Mouse (Mus musculus): ENCODE data around the gene D630003M21Rik. TPM values are rescaled to one million over a fixed set of nuclear protein-coding genes. Genes with fewer than 3 reads are reported as not detected.

The D630003M21Rik gene
- polyA plus RNA-seq, 1 experiment from 2014 or later: 3.3 TPM

DNA sequence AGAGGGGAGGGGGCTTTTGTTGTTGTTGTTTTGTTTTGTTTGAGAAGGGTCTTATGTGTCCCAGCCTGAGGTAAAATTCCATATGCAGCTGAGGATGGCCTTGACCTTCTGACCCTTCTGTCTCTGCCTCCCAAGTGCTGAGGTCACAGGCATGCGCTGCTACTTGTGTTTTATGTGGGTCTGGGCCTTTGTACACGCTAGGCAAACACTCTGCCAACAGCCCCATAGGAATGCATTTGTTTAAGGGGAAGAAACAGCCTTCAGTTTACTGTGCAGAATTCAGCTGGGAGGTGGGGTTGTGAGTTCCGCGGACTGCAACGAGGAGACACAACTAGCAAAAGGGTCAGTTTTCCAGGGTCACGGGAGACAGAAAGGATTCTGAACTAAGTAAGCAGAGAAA lies 1.6 kb upstream of the D630003M21Rik start:
- Histone ChIP-seq H3K4me1 (peaks cover 20% of the 10 kb centered on the region), H3K9me3 (replicated peaks) (no peaks in the 10 kb centered on the region), H3K27me3 (ENCODE audit: low read depth, poor library complexity, severe bottlenecking) (peaks cover 27% of the 10 kb centered on the region), H3K4me3 (no peak overlapping the region), H3K27ac (no peak overlapping the region), H3K36me3 (no peaks in the 10 kb centered on the region)
- WGBS: 69% methylated on average over 6 of the region's 6 CpGs
- no peak for DNase-seq (ENCODE audit: low spot score)

DNA sequence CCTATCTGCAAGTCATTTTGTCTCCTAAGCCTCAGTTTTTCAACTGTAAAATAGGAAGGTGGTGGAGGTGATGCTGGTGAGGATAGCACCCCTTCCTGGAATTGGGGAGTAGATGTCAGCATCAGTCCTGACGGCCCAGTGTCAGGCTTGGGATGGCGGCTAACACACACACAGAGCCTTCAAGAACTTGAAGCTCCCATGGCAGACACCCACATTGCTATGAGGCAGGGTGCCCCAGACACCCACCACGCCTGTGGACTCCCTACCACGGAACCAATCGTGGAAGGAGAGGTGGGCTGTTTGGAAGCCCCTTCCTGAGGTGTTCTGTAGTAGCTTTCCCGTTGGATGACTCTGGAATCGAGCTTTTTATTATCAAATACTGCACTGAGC lies 476 bp upstream of the D630003M21Rik start:
- Histone ChIP-seq H3K27me3 (ENCODE audit: low read depth, poor library complexity, severe bottlenecking) (peaks cover 27% of the 10 kb centered on the region), H3K27ac (peak overlapping the region; percentile 83), H3K9me3 (replicated peaks) (no peaks in the 10 kb centered on the region), H3K36me3 (no peaks in the 10 kb centered on the region), H3K4me3 (peak overlapping the region; percentile 66), H3K4me1 (peaks cover 20% of the 10 kb centered on the region)
- no peak for DNase-seq (ENCODE audit: low spot score)
- 32% methylated on average over 7 of the region's 7 CpGs for WGBS

DNA sequence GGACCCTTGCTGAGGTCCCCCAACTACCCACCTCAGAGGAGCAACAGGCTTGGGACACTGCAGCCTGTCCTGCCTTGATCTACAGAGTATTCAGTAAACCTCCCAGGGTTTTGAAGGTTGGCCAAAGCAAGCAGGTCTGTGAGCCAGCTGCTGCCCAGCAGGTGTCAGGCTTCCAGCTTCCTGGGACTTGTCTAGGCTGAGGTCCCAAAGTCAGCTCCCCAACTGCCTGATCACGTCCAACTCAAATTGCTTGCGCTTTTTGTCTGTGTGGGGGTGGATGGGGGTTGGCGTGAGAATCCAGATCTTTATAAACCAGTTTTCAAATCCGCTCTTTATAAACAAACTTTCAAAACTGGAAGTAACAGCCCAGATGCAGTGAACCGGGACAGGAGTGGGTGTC lies 3.7 kb downstream of the D630003M21Rik start:
- Histone ChIP-seq H3K27me3 (ENCODE audit: low read depth, poor library complexity, severe bottlenecking) (peaks cover 23% of the 10 kb centered on the region), H3K27ac (no peak overlapping the region), H3K36me3 (no peaks in the 10 kb centered on the region), H3K4me3 (no peak overlapping the region), H3K4me1 (peaks cover 15% of the 10 kb centered on the region), H3K9me3 (replicated peaks) (no peaks in the 10 kb centered on the region)
- WGBS: 76% methylated on average over 5 of the region's 5 CpGs
- DNase-seq (ENCODE audit: low spot score): no peak

DNA sequence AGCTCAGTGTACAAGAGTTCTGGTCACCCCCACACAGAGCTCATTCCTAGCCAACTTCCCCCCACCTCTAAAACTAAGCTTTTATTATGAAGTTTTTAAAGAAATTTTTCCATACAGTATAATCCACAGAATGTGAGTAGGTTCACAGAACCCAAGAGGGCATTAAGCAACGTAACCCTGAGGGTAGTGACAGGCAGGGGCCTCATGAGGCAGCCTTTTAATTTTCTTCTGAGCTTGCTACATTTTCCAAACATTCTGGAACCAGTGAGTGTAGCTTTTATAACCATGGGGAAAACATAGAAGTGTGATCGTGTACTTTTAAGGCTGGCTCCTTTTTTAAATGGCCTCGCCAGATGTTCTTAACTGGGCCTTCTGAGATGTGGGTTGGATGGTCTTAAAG lies 5.5 kb downstream of the D630003M21Rik start:
- Histone ChIP-seq H3K27ac (no peak overlapping the region), H3K4me3 (no peak overlapping the region), H3K27me3 (ENCODE audit: low read depth, poor library complexity, severe bottlenecking) (peaks cover 11% of the 10 kb centered on the region; the same call in 1 of the 2 replicates), H3K4me1 (peaks cover 3% of the 10 kb centered on the region; the same call in 1 of the 2 replicates), H3K9me3 (replicated peaks) (no peaks in the 10 kb centered on the region), H3K36me3 (no peaks in the 10 kb centered on the region)
- no peak for DNase-seq (ENCODE audit: low spot score)
- 87% methylated on average over 3 of the region's 3 CpGs for WGBS

DNA sequence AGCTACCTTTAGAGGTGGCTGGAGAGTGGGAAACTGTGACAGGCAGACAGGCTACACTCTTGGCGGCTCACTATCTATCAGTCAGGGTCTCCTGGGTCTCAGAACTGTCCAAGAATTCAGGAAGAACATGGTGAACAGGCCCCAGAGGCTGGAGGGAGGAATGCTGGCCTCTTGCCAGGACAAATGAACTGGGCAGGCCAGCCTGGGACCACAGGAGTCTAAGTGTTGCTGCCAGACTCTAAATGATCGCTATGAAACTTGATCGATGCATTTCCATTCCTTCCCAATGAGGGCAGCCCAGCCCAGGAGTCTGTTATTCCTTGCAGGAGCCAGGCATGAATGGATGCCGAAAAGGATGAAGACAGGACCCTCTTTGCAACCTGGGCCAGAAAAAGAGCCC lies 6.4 kb downstream of the D630003M21Rik start:
- DNase-seq (ENCODE audit: low spot score): no peak
- Histone ChIP-seq H3K4me3 (no peak overlapping the region), H3K4me1 (0 out of 2 replicates have a peak, but pooled peaks cover 3% of the 10 kb centered on the region), H3K27ac (no peak overlapping the region), H3K9me3 (replicated peaks) (no peaks in the 10 kb centered on the region), H3K36me3 (no peaks in the 10 kb centered on the region), H3K27me3 (ENCODE audit: low read depth, poor library complexity, severe bottlenecking) (peaks cover 11% of the 10 kb centered on the region; the same call in 1 of the 2 replicates)
- WGBS: 83% methylated on average over 4 of the region's 4 CpGs

DNA sequence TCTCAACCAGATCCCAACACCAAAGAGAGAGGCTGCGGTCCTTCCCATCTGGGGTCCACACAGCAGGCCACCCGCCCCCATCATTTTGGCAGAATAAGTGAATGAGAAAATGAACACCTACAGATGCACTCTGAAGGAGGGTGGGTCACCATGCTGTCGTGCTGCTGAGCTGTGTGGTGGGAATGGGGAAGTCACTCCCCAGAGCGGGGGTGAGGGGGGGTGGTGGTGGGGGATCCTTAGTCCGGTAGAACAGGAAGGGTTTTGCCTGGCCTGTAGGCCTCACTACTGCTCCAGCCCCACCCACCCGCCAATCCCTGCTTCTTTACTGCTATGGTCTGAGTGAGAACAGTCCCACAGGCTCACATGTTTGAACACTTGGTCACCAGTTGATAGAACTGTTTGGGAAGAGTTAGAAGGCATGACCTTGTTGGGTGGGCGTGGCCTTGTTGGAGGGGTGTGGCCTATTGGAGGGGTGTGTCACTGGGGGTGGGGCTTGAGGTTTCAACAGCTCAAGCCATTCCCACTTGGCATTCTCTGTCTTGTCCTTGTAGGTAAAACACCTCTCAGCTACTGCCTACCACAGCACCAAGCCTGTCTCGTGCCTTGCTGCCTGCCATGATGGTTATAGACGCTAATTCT lies 7.5 kb downstream of the D630003M21Rik start:
- no peaks in the 10 kb centered on the region for H3K9me3 ChIP-seq (replicated peaks)
- H3K4me1 ChIP-seq: 0 out of 2 replicates have a peak, but pooled peaks cover 3% of the 10 kb centered on the region
- H3K36me3 ChIP-seq: no peaks in the 10 kb centered on the region
- H3K4me3 ChIP-seq: no peak overlapping the region
- no peak for DNase-seq (ENCODE audit: low spot score)
- WGBS: 87% methylated on average over 9 of the region's 9 CpGs
- H3K27ac ChIP-seq: no peak overlapping the region
- H3K27me3 ChIP-seq (ENCODE audit: low read depth, poor library complexity, severe bottlenecking): peaks cover 3% of the 10 kb centered on the region; the same call in 1 of the 2 replicates

DNA sequence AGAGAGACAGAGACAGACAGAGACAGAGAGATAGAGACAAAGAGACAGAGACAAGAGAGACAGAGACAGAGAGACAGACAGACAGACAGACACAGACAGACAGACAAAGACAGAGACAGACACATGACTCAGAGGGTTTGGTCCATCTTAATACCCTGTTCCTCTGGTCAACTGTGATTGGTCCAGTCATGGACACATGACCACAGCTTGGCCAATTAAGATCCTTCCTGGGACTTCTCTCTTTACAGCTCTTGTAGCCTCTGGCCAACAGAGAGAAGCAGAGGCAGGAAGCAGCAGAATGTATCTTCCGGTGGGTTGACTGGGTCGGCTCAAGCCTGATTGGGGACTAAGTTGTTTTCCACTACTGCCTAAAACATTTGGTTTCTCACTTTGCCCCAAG lies 9.5 kb downstream of the D630003M21Rik start:
- no peak overlapping the region for H3K4me3 ChIP-seq
- H3K27ac ChIP-seq: no peak overlapping the region
- DNase-seq (ENCODE audit: low spot score): no peak
- H3K4me1 ChIP-seq: 0 out of 2 replicates have a peak, but pooled peaks cover 3% of the 10 kb centered on the region
- H3K9me3 ChIP-seq (replicated peaks): no peaks in the 10 kb centered on the region
- no peaks in the 10 kb centered on the region for H3K36me3 ChIP-seq
- H3K27me3 ChIP-seq (ENCODE audit: low read depth, poor library complexity, severe bottlenecking): no peaks in the 10 kb centered on the region
- 96% methylated on average over 2 of the region's 2 CpGs for WGBS

DNA sequence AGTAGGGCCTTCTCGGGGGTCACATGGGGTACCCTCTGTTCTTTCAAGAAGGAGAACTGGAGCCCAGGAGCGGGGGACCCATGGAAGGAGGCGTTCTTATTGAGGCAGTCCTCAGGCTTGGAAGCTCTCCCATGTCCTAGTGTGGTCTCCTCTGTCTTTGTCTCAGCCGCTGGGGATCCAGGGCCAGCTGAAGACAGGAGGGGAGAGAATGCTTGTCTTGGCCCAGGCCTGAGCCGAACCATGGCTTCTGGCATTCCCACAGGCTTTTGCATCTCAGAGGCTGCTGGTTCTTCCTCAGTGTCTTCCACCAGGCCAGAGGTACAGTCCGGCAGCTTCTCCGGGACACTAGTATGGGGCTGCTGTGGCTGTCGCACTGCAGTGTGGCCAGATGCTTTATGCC lies 12.5 kb downstream of the D630003M21Rik start:
- H3K4me3 ChIP-seq: no peak overlapping the region
- WGBS: 93% methylated on average over 8 of the region's 8 CpGs
- H3K27ac ChIP-seq: no peak overlapping the region
- no peaks in the 10 kb centered on the region for H3K27me3 ChIP-seq (ENCODE audit: low read depth, poor library complexity, severe bottlenecking)
- no peaks in the 10 kb centered on the region for H3K36me3 ChIP-seq
- H3K9me3 ChIP-seq (replicated peaks): no peaks in the 10 kb centered on the region
- no peak for DNase-seq (ENCODE audit: low spot score)
- H3K4me1 ChIP-seq: peaks cover 5% of the 10 kb centered on the region

DNA sequence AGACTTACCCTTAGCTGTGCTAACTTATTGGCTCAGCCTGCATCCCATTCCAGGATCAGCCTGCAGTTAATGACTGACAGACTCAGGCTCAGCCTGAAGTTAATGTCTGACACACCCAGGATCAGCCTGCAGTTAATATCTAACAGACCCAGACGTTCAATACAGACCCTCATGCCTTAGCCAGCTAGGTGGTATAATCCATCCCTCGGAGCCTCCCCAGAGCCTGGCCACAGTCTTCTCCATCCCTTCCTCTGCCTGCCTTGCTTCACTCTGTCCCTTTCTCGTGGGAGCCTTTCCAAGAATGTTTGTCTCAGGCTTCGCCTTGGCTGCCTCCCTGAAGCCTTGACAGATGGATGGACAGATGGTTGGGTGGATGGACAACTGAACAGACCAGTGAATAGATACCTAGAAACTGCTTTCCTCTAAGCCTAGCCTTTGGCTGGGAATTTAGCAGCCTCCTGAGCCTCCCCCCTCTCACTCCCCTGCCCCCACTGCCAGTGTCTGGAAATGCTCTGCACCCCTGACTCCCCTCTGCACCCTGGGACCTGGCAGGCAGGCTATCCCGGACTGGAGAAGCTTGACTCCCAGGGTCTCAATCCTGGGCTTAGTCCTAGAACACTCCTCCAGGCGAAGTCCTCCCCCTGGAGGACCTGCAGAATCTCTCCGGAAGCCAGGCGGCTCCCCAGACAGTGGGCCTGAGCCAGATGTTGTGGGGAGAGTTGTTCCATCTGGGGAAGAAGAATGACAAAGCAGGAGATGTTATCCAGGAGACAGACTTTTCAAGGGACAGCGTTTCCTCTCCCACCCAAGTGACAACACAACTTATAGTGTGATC lies 13.5 kb downstream of the D630003M21Rik start:
- no peak for DNase-seq (ENCODE audit: low spot score)
- WGBS: 68% methylated on average over 9 of the region's 9 CpGs
- Histone ChIP-seq H3K27me3 (ENCODE audit: low read depth, poor library complexity, severe bottlenecking) (no peaks in the 10 kb centered on the region), H3K36me3 (no peaks in the 10 kb centered on the region), H3K27ac (no peak overlapping the region), H3K9me3 (replicated peaks) (no peaks in the 10 kb centered on the region), H3K4me3 (no peak overlapping the region), H3K4me1 (peaks cover 12% of the 10 kb centered on the region)

DNA sequence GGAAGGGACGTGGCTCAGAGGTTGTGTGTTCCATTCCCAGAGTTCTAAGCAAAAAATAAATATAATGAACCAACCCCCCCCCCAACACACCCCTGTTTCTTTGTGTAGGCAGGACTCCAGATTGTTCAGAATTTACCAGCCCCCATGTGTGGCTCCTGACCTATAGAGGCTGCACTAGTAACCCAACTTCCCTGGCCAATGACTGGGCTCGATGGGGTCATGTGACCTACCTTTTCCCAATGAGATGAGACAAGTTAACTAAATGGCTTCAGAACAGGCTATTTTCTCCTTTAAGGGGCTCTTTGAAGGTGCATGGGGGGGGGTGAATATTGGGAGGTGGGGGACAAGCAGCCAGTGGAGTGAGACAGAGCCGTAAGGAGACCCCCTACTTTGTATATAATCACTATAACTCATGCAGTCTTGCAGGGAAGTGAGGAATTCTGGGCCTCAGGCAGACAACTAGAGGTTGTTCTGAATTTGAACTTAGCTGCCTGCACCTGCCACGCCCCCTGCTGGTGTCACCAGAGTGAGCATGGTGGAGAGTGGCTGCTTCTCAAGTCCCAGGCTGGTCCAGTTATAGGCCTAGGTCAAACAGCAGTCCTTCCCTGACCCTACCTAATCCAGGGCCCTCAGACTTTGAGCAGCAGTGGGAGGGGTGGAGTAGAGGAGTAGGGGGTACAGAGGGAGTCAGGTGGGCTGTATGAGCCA lies 17.1 kb downstream of the D630003M21Rik start:
- WGBS: 67% methylated on average over 4 of the region's 4 CpGs
- DNase-seq (ENCODE audit: low spot score): no peak
- Histone ChIP-seq H3K36me3 (no peaks in the 10 kb centered on the region), H3K9me3 (replicated peaks) (no peaks in the 10 kb centered on the region), H3K4me3 (peak overlapping the region; percentile 26), H3K27me3 (ENCODE audit: low read depth, poor library complexity, severe bottlenecking) (peaks cover 10% of the 10 kb centered on the region; the same call in 1 of the 2 replicates), H3K27ac (no peak overlapping the region), H3K4me1 (peaks cover 35% of the 10 kb centered on the region)

DNA sequence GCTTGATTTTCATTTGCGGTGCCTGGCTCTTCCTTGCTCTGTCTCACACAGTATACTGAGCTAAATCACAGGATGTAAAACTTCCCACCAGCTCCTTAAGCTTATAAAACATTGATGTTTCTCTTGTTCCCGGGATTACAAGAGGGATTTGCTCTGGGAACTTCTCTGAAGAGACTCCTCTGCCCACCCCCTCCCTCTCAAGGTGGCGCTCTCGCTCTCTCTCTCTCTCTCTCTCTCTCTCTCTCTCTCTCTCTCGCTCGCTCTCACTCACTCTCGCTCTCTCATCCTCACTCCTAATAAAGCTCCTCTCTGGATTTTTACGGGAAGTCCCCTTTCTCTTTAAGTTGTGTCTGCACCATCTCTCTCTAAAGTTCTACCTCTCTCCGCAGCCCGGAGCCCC lies 18.1 kb downstream of the D630003M21Rik start:
- Histone ChIP-seq H3K27me3 (ENCODE audit: low read depth, poor library complexity, severe bottlenecking) (peaks cover 10% of the 10 kb centered on the region; the same call in 1 of the 2 replicates), H3K4me3 (peak overlapping the region; percentile 26), H3K4me1 (peaks cover 35% of the 10 kb centered on the region), H3K36me3 (no peaks in the 10 kb centered on the region), H3K27ac (0 out of 2 replicates have a peak overlapping the region, but pooled peaks have one; percentile 15), H3K9me3 (replicated peaks) (no peaks in the 10 kb centered on the region)
- WGBS: 42% methylated on average over 10 of the region's 10 CpGs
- DNase-seq (ENCODE audit: low spot score): no peak

DNA sequence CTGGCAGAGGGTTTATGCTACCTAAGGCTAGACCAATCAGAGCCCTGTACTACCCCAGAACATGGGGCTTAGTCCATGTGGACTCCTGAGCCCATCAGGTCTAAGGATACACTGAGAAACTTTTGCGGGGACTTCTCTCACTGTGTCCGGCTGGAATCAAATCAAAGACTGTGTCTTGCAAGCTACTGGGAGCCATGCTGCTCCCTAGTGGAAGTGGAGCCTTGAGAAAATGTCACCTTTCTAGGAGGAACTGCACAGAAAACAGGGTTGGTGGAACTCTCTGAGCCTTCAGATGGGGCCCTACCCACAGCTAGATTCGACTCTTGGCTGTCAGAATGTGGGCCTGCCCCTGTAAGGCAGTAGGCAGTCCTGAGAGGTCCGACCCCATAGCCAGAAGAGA lies 18.5 kb downstream of the D630003M21Rik start:
- Histone ChIP-seq H3K27me3 (ENCODE audit: low read depth, poor library complexity, severe bottlenecking) (peaks cover 10% of the 10 kb centered on the region; the same call in 1 of the 2 replicates), H3K27ac (no peak overlapping the region), H3K9me3 (replicated peaks) (no peaks in the 10 kb centered on the region), H3K4me3 (no peak overlapping the region), H3K36me3 (no peaks in the 10 kb centered on the region), H3K4me1 (peaks cover 35% of the 10 kb centered on the region)
- WGBS: 59% methylated on average over 4 of the region's 4 CpGs
- DNase-seq (ENCODE audit: low spot score): no peak

DNA sequence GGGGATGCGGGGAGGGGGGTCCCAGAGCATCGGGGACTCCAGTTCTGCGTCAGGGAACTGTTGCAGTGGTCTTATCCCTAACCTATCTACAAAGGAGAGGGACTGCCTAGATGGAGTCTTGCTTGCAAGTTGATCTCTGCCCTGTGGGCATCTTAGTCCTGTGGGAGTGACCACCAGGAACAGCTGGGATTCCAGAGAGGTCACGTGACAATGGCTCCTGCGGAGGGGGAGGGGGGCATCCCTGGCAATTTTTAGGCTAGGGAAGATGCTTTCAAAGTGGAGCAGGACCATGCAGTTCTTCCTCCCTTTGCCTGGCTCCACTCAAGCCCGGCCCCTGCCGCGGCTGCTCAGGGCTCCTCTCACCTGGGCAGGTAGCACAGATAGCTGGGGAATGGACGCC lies 19.2 kb downstream of the D630003M21Rik start:
- H3K9me3 ChIP-seq (replicated peaks): no peaks in the 10 kb centered on the region
- WGBS: 54% methylated on average over 9 of the region's 9 CpGs
- no peak overlapping the region for H3K27ac ChIP-seq
- peaks cover 35% of the 10 kb centered on the region for H3K4me1 ChIP-seq
- peaks cover 10% of the 10 kb centered on the region; the same call in 1 of the 2 replicates for H3K27me3 ChIP-seq (ENCODE audit: low read depth, poor library complexity, severe bottlenecking)
- no peak for DNase-seq (ENCODE audit: low spot score)
- H3K4me3 ChIP-seq: no peak overlapping the region
- no peaks in the 10 kb centered on the region for H3K36me3 ChIP-seq
